Mouse (Mus musculus): ENCODE data around the gene Irf2bp2.
A peak's percentile ranks its signal among the peaks of the same experiment; 100 is the strongest.

Irf2bp2 gene

DNA sequence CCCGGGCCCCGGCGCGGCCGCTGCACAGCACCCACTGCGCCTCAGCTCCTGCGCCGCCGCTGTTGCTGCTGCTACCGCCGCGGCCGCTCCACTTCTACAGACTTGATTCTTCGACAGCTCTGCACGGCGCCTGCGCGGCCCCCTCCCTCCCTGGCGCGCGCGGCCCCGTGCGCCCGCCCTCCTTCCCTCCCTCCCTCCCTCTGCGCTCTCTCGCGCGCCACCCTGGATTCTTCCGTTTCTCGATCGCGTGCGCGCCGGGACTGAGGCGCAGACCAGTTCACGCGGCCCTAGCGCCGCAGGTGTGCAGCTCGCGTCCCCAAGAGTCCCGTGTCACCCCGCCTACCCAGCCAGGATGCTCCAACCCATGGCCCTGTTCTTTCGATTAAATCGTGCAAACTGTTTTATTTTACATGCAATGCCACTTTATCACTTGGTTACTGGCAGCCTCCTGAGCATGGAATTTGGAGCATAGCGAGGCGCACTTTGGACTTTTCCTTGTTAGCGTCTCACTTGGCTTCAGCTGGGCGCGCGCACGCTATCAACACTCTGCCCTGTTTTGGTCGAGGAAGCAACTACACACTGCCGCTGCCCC lies at the start of gene Irf2bp2:
Gene Irf2bp2 (minus strand): TSS at position 98 of the 592 bp plus-strand sequence.
- peak; percentile 97 for DNase-seq (ENCODE audit: low spot score)

DNA sequence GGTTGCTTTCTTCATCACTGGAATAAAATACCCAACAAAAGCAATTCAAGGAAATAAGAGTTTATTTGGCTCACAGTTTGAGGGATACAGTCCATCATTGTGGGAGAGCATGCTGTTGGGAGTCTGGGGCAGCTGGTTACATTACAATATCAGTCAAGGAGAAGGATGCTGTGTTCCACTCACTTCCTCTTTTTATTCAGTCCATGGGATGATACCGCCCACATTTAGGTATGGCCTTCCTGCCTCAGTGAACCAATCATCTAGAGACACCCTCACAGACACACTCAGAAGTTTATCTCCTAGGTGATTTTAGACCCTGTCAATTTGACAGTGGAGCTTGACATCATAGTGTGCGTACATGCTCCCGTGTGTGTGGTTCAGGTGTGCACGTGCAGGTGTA lies 48.9 kb upstream of the Irf2bp2 start:
- DNase-seq (ENCODE audit: low spot score), result no peak

DNA sequence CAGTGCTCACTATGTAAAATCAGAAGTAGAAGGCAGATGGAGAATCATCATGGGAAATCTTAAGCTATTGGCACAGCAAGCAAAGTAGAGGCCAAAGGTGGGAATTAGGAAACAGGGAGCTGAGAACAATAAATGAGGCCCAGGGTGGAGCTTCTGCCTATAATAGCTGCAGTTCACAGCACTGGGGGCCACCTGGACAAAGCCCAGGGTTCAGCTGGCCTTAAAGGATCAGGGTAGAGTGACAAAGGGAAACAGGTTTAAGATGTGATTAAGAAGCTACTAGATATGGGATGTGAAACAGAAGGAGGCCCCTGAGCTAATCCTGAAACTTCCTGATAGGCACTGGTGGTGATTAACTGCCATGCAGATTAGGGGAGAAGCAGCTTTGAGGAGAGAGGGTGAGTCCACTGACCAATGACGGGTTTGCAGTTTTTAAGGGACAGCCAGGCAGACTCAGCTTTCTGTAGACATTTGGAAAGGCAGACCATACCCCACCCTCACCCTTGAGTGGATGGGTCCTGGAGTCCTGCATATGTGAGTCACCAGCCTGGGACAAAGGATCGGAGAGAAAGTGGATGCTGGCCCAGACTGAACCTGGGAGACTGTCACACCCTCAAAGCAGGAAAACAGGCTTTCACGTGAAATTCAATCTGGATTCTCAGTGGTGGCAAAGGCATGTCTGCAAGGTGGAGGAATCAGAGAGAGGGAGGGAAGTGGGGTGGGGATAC lies 47.9 kb upstream of the Irf2bp2 start:
- no peak for DNase-seq (ENCODE audit: low spot score)

DNA sequence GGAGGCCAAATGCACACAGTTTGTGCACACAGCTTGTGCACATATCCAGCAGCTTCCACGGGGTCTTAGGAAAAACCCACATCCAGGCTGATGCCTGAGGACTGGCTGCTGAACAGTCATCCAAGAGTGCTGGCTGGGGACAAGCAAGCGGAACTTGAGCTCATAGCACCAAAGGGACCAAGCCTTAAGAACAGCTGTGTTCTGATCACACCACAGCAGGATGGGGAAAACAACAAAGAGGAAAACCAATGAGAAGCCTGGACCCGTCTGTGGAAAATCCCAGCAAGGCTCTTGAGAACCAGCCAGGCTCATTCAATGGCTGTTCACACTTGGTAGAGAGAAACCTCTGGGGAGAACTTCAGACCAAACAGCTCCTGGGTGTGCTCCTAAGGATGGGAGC lies 45.4 kb upstream of the Irf2bp2 start:
- no peak for DNase-seq (ENCODE audit: low spot score)

DNA sequence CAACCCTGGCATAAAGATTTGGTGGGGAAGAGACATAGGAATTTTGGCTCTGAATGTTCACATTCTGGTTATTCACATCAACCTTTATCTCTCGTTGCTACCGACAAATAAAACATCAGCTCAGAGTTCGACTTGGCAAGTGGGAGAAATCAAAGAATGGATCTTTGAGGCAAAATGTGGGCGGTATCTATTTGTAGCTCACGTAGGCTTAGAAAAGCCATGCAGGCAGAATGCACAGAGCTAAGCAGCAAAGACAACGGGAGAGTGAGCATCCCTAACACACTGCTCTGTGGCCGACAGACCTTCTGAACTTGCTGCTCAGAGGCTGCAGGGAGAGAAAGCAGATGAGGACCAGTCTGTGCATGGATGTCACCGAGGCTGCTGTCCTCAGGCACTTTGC lies 44.2 kb upstream of the Irf2bp2 start:
- no peak for DNase-seq (ENCODE audit: low spot score)

DNA sequence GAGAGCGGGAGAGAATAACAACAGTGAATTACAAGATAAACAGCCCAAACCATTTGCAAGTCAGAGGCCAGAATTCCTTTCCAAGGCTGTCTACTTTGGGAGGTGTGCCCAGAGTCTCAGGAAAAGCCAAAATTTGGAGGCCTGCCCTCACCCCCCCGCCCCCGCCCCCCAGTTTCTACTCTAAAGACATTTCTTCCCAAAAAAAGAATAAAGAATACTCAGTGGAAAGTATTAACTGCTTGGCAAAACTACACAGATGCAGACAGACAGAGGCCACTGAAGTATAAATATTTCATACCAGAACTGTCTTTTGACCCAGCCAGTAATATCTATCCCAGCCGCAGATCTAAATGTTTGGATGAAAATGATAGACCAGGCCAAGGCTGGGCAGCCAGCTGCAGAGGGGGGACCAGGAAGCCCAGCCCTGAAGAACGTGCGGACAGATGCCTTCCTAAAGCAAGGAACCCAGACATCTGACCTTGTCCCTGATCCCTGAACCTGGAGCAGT lies 40.8 kb upstream of the Irf2bp2 start:
- DNase-seq (ENCODE audit: low spot score), result no peak

DNA sequence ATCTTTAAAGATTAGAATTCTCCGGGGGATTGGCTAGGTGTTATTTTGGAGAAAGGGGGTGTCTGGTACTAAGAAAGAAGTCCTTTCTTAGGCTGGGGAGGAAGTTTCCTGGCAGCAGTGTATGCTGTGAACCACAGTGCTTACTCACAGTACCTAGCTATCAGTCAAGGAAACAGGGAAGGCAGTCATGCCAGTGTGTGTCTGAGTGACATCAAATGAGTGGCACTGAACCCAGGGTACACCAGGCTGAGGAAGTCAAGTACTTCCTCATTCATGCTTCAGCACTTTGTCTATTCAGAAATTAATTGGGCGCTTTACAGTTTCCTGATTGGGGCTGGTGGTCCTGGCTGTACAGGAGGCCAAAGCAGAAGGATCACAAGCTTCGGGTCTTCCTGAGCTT lies 34.8 kb upstream of the Irf2bp2 start:
- no peak for DNase-seq (ENCODE audit: low spot score)

DNA sequence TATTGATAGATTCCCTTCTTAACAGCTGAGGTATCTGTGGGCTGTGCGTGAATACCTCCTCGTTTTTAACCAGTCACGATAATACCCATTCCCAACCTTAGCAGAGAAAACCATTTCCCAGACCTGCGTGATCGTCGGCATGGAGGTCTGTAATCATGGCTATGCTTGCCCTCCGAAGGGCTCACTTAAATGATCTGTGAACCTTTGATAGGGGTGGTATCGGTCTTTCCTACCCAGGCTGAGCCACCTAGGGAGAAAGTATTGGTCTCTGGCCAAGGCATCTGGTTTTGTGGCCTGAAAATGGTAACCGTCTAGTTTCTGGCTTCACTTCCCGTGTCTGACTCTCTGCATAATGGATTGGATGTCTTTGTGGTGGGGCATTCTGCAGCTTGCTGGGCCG lies 32.6 kb upstream of the Irf2bp2 start:
- no peak for DNase-seq (ENCODE audit: low spot score)

DNA sequence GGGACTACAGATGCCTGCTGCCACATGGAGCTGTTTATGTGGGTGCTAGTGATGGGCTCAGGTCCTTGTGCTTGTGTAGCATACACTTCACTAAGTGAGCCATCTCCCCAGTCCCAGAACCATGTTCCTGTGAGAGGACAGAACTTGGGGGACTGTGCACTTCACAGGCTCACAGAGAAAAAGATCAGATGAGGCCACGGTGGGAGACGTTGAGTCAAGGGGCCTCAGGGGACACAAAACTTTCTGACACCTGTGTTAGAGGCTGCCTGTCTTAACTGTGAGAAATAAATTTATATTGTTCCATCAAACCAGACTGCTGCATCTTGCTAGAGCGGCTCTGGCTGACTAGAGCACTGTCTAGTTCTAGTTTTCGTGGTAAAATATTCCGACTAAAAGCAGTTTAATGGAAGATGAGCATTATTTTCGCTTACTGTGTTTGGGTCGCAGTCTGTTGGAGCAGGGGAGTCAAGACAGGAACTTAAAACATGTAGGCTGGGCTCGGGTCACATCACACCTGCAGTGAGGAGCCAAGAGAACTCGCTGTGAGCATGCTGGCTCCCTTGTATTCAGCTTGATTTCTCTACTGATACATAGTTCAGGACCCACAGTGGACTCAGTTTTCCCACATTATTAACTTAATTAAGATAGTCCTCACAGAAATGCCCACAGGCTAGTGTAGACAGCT lies 28.5 kb upstream of the Irf2bp2 start:
- no peak for DNase-seq (ENCODE audit: low spot score)

DNA sequence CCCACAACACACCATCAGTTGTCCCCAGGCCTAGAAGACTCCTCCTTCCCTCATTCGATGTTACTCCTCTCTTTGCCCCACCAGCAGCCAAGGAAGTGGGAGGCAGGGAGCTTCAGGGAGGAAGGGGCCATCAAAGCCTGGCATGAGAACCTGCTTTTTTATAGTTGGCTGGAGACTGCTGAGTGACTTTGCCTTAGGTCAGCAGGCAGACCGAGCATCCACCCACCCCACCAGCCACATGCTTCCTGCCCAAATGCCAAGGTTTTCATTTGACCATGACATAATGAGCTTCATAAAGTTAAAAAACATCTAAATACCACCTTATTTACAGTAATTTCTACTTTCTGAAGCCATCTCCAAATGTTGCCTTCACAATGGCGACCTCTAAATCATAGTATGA lies 26.9 kb upstream of the Irf2bp2 start:
- DNase-seq (ENCODE audit: low spot score), result no peak

DNA sequence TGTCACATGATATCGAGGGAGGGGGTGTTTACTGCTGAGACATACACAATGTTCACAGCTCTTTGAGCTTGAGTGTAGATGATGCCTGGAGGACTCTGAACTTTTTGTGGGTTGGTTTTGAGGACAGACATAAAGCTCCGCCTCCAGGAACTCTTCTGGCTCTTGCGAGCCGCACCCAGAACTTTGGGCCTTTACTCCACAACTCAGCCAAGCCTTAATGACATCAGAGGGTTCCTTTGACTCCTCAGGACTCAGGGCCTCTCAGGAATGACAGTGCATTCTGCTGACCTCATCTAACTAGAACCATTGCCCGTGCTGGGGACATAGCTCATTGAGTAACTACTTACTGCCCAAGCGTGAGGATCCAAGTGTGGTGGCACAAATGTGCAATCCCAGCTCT lies 25.7 kb upstream of the Irf2bp2 start:
- no peak for DNase-seq (ENCODE audit: low spot score)

DNA sequence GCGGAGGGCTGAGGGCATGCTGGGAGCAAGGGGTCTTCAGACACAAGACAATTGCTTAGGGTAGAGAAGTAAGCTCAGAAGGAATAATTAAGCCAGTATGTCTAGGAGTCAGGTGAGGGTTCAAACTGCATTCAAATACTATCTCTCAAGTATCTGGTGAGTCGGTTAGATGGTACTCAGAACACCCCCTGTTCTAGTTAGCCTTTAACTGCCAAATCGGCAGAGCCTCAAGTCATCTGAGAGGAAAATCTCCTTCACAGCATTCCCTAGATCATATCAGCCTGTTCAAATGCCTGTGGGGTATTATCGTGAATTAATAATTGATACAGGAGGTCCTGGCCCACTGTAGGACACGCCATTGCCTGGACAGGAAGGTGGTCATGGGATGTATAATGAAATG lies 23.9 kb upstream of the Irf2bp2 start:
- no peak for DNase-seq (ENCODE audit: low spot score)

DNA sequence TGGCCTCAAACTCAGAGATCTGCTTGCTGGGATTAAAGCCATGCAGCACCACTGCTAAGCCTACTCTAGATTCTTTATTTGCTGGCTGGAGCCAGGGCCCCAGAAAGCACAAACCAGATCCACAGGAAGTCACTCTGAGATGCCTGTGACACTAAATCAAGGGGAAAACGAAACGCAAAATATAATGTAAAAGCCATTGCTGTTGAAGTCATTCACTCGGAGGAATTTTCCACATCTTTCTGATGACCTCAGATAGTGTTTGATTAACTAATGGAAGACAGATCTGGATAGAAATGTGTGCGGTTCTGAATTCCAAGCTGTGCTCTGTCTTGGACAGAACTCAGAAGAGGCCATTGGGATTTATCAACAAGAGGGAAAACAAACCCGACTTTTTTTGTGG lies 22.9 kb upstream of the Irf2bp2 start:
- DNase-seq (ENCODE audit: low spot score), result no peak

DNA sequence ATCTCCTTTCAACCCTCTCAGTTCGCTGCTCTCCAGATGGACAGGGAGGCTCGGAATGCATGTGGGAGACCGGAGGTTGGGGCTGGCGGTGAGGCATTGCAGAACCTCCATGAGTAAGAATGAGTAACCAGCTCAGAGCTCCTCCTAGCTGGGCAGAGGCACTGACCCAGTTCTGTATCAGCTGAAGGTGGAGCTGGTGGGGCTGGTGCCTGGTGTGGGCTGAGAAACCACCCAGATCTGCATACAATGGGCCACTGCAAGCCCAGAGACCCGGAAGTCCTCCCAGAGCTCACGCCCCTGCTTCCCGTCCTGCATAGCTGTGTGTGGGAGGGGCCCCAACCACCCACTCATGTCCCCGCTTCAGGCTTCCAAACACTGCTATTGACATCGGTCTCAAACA lies 22.0 kb upstream of the Irf2bp2 start:
- DNase-seq (ENCODE audit: low spot score), result no peak

DNA sequence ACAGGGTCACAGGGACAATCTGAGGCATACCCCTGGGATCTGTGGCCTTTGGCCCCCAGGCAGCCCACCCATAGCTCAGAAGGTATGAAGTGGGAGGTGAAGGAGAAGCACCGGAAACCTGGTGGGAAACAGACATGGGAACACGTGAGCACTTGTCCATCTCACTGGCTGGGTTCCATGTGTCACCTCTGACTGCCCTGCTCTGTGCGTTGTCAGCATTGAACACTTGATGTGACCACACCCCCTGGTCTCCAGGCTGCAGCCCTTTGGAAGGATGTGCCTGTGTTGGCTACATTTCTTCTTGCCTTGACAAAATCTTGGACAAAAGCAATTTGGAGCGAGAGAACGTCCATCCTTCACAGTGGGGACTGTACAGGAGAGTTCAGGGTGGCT lies 20.9 kb upstream of the Irf2bp2 start:
- no peak for DNase-seq (ENCODE audit: low spot score)

DNA sequence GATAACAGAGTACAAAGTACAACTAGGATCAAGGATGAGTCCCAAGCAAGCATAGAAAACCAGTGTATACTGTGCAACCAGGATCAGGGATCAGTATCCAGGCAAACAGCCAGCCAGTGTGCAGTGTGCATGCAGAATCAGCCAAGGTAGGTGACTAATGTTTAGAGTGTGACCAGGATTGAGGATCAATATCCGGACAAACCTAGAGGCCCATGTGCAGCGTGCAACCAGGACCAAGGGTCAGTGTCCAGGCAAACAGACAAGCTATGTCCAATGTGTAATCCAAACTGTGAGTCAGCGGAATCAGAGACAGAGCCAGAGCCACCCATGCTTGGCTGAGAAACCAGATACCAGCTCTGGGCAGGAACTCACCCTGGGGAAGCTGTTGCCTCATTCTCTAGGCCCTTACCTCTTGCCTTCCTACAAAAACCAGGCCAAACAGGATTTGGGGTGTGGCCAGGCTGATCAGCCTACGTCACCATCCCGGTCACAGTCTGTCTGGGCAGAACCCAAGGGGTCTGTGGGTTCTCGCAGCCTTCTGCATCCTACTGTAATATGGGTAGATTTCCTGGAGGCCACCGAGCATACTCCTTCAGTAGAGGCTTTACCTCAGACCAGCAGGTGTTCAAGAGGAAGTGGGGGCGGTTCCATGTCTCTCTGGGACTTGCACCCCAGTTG lies 20.4 kb upstream of the Irf2bp2 start:
- DNase-seq (ENCODE audit: low spot score), result no peak

DNA sequence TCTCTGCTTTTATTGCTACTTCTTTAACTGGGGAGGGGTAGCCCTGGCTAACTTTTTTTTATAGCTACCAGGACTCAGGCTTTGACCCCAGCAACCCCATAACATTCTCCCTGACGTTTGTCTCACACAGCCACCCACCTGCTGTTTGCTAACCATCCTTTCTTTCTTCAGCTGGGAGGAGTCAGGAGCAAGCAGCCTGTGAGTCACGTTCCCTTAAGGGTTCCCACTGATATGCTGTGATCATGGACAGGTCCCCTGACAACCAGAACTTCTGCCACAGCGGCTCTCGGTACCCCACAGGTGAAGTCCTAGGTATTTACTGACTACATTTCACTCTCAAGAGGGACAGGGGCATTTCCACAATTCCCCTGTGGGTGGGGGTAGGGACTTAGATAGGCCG lies 19.4 kb upstream of the Irf2bp2 start:
- no peak for DNase-seq (ENCODE audit: low spot score)

DNA sequence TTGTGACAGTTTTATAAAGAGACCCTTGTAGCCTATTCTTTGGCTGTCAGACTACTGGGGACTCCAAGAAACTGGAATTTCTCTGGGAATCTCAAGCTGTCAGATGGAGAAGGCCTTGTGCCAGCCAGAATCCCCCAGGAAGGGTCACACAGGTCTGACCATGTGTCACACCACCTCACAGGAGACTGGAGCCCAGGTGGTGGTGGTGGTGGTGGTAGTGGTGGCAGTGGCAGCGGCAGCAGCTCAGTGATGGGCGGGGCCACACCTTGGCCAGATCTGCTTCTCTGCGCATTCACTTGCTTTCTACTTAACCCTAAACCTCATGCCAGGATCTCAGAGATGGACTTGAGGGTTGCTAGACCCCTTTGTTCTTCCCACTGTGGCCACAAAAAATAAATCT lies 19.0 kb upstream of the Irf2bp2 start:
- DNase-seq (ENCODE audit: low spot score), result no peak

DNA sequence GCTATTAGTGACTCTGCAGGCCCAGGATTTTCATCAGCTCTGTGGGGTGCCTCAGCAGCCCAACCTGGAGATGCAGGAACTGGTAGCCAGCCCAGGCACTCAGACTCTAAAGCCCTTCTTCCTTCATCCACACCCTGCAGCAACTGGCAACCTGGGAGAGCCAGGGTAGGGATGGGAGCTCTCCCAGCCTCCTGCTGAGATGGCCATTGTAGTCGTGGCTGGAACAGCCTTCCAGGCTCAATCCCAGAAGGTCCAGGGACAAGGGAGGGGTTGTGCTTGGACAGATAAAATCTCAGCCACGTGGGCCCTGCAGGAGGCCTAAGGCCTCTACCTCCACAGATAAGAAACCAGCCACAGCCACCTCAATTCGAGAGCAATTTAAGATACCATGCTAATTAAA lies 16.9 kb upstream of the Irf2bp2 start:
- DNase-seq (ENCODE audit: low spot score), result no peak

DNA sequence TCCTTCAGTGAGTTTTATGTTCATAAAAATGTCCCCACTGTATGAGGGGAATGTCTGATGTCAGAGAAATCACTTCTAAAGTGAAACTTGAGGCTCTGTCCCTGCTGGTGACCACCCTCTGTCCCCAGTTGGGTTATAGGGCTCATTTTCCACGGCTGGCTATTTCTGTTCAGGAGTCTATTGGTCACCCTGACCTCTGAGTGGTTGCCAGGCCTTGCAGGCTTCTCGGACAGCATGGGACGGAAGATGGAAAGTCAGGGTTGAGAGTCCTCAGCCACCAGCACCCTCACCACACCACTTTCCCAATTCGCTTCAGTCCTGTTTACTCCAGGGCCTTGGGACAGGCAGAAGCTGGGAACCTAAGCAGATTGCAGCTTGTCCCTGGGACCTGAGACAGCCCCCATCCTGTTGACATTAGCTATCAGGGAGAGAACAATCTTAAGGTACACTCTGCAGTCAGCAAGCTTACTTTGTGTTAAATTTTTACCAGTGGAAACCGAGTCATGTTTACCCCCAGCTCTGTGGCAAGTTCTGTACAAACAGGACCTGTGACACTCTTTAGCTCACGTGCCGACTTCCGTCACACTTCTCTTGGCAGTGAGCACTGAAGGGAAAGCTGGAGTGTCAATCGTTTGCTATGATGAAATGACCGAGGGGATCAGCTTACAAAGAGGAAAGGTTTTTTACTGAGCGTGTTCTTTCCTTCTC lies 15.9 kb upstream of the Irf2bp2 start:
- DNase-seq (ENCODE audit: low spot score), result no peak

DNA sequence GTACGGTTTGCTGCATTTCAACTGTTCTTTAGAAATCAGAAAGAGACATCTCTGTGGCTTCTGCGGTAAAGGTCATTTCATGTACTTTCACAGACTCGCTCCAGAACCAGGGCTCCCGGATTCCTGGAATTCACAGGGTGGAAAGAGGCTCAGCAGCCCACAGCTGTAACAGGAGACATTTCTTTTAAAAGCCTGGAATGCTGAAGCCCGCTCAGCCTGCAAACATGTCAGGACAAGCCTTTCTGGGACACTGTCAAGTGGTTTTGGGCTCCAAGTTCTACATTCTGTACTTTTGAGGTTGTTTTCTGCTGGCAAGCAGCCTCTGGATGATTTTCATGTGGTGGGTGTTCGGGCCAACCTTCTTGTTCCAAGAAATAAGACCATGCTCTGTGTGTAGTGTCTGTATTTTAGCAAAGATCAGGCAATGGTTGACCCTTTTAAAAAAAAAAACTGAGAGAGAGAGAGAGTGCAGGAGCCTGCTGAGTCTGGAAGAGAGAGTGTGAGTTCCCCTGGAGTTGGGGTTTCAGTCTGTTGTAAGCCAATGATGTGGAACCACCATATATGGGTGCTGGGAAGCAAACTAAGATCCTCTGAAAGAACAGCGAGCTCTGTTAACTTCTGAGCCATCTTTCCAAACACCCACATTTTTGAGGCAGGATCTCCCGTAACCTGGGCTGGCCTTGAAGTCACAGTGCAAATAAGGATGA lies 9.6 kb upstream of the Irf2bp2 start:
- peak; percentile 71 for DNase-seq (ENCODE audit: low spot score)

DNA sequence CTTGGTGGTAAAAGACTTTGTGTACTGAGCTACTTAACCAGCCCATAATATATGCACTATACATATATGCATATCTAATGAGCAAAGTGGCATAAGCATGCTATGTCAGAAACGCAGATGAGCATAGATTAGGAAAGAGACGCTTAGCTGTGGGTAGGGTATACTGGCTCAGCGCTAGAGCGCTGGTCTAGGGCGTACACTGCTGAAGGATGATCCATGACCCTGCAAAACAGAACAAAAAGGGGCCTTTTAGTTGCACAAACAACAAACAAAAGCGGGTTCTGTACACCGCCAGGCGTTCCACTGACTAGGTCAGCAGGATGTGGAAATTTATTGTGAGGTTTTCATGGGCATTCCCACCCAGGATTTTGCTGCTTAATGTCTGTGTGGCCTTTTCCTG lies 8.9 kb upstream of the Irf2bp2 start:
- DNase-seq (ENCODE audit: low spot score), result no peak
